Mouse (Mus musculus) G1E (cell line): Measurements from ENCODE around the gene Bcar1. TPM values are rescaled to one million over a fixed set of nuclear protein-coding genes. Genes with fewer than 3 reads are reported as not detected.
A peak's percentile ranks its signal among the peaks of the same experiment; 100 is the strongest.

Experiments used
- ATAC-seq: 2 replicates; pipeline ENCODE4 v1.8.0; 2016; ENCODE audit warnings: mild to moderate bottlenecking; ENCODE audit not compliant: insufficient number of reproducible peaks, poor library complexity, low FRiP score, severe bottlenecking; ENCODE audit errors: extremely low read depth
- DNase-seq: peaks from one replicate; pipeline ENCODE4 v3.0.0; 2012; ENCODE audit warnings: low spot score
- H3K27me3 ChIP-seq: 2 replicates; pipeline ENCODE4 v1.6.1; 2012; ENCODE audit warnings: mild to moderate bottlenecking, low read length, inconsistent platforms; ENCODE audit not compliant: insufficient read depth
- H3K36me3 ChIP-seq: replicated peaks from 2 replicates; pipeline ENCODE3; 2012; ENCODE audit warnings: mild to moderate bottlenecking, inconsistent platforms
- H3K4me1 ChIP-seq: 2 replicates; pipeline ENCODE4 v1.6.1; 2012; ENCODE audit warnings: low read depth, low read length, inconsistent platforms, mixed read lengths; ENCODE audit not compliant: insufficient read depth
- H3K4me3 ChIP-seq: 2 replicates; pipeline ENCODE4 v1.5.1; 2012; ENCODE audit warnings: low read depth, mild to moderate bottlenecking, inconsistent platforms, low read length, moderate library complexity, mixed read lengths
- H3K9me3 ChIP-seq: replicated peaks from 2 replicates; pipeline ENCODE4 v1.6.1; 2012; ENCODE audit warnings: inconsistent platforms
- CTCF ChIP-seq: IDR thresholded peaks from 2 replicates; pipeline ENCODE4 v1.5.1; 2012; ENCODE audit warnings: low read depth, low read length, inconsistent platforms, mixed read lengths
- GATA1 ChIP-seq: IDR thresholded peaks from 2 replicates; pipeline ENCODE4 v1.6.1; 2012; ENCODE audit warnings: borderline replicate concordance, low read length, inconsistent platforms, mixed read lengths
- GATA2 ChIP-seq: IDR thresholded peaks from 2 replicates; pipeline ENCODE4 v1.6.1; 2012; ENCODE audit warnings: low read depth, low read length, inconsistent platforms, borderline replicate concordance
- POLR2AphosphoS5 ChIP-seq: IDR thresholded peaks from 2 replicates; pipeline ENCODE4 v1.6.1; 2012; ENCODE audit warnings: low read depth, low read length, inconsistent platforms; ENCODE audit not compliant: insufficient replicate concordance
- TAL1 ChIP-seq: conservative IDR thresholded peaks from 2 replicates; pipeline ENCODE4 v1.6.1; 2012; ENCODE audit warnings: low read depth, low read length, inconsistent platforms, mixed read lengths
- polyA plus RNA-seq: library from polyadenylated mRNA; stranded (reverse); fragments of >175 nt; gene quantifications from 2 replicates; pipeline ENCODE4 v1.2.3, GENCODE M21; 2012
- total RNA-seq, 2 experiments: library from RNA; stranded (forward) in 1 of 2; stranded (reverse) in 1 of 2; fragments of 200-1000 nt in 1 of 2; fragments of >200 nt in 1 of 2; fragmentation: Nextera tagmentation in 1 of 2; gene quantifications; 2 replicates each; pipeline ENCODE4 v1.2.3; 2014 to 2017

The Bcar1 gene
- total RNA-seq (2014; fragmentation: Nextera tagmentation) (0.68 and 1.1 TPM in 2 replicates), total RNA-seq (2017) (1.0 and 1.2 TPM in 2 replicates), polyA plus RNA-seq (0.28 and 0.39 TPM in 2 replicates)

DNA sequence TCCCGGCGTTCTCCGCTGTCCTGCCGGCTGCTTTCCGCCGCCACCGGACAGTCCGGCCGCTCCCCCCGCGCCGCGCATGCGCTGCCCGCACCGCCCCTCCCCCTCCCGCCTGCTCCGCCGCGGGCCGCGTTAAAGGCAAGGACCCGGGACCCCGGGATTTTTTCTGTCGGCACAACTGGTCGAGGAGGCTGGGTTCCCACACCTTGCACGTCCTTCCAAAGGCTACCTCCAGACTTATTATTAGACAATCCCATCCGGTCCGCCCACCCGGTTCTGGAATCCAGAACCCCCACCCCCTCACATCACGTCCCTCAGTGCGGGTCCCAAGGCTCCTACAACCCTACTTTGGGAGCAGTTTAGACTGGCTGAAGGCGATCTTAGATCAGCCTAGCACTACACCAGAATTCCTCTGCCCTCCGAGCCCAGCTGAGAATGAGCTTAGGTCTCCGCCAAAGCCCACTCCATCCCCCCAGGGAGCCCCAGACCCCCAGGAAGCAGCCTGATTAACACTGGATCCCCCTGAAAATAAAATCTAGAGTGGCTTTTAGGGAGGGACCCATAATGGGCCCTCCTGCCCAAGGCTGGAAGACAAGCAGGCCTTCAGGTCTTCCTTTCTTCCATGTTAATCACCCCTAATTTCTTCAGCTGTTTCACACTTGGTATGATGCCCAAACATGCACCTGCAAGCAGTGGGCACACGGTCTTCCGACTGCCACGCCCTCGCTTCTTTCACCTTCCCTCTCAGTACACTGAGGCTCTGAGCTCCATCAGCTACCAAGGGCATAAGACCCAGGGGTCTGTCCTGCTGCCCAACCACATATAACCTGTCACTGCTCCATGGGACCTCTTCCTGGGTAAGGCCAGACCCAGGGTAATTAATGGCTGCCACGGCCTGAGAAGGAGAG, at the start of gene Bcar1:
Bcar1 (minus strand) TSS at position 18 of the 905 bp plus-strand sequence.
- peaks cover 72% of the 10 kb centered on the region for H3K27me3 ChIP-seq
- no peaks in the 10 kb centered on the region for H3K9me3 ChIP-seq
- no peak for DNase-seq
- no peak for ATAC-seq
- H3K4me3 ChIP-seq = peak within 1 kb of the TSS; percentile 31; the same call in 1 of the 2 replicates
- no peaks in the 10 kb centered on the region for H3K36me3 ChIP-seq
- no peak for TF ChIP-seq CTCF
- H3K4me1 ChIP-seq = peaks cover 7% of the 10 kb centered on the region; the same call in 1 of the 2 replicates

DNA sequence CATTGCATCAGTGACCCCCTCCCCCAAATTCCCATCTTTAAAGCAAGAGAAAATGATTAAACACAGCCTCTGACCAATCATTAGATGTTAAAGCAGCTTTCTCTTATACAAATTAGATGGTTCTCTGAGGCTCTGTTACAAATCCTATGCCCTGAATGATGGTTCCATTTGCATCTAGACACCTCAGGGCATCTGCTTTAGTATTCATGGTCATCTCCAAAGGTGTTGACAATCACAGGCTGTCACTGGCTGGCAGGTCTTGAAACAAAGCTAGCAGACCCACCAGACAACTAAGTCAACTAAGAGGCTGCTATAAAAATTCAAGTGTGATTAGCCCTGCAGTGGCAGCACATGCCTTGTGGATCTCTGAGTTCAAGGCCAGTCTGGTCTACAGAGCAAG, 46.0 kb upstream of the Bcar1 start:
- TF ChIP-seq TAL1 = no peak
- no peak for TF ChIP-seq GATA2
- TF ChIP-seq GATA1 = no peak
- TF ChIP-seq CTCF = no peak
- TF ChIP-seq POLR2AphosphoS5 = no peak
- DNase-seq (no peak), ATAC-seq (no peak)
- H3K4me1 ChIP-seq = peaks cover 5% of the 10 kb centered on the region; the same call in 1 of the 2 replicates
- H3K36me3 ChIP-seq = peaks cover 83% of the 10 kb centered on the region
- H3K4me3 ChIP-seq = no peak overlapping the region
- no peaks in the 10 kb centered on the region for H3K27me3 ChIP-seq
- H3K9me3 ChIP-seq = no peaks in the 10 kb centered on the region

DNA sequence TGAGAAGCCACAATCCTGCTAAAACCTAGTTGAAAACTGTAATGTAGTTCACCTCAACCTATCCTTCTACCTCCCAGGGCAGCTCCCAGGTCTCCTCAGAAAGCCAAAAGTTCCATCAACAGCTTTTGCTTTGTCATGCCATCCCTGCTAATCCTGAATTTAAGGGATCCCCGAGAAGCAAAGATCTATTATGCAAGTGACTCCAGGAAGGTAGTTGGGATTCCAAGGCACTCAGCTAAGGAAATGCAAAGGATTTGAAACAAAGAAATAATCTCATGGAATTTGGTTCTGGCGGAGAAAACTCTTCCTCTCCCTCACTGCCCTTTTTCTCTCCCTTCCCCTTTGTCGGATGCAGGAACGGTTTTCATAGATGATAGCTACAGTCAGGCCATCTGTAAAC, 45.6 kb upstream of the Bcar1 start:
- H3K4me1 ChIP-seq = peaks cover 5% of the 10 kb centered on the region; the same call in 1 of the 2 replicates
- H3K9me3 ChIP-seq = no peaks in the 10 kb centered on the region
- peaks cover 82% of the 10 kb centered on the region for H3K36me3 ChIP-seq
- DNase-seq = no peak
- no peak for ATAC-seq
- no peak for TF ChIP-seq GATA1
- TF ChIP-seq POLR2AphosphoS5 = no peak
- TF ChIP-seq CTCF = no peak
- TF ChIP-seq TAL1 = no peak
- no peak for TF ChIP-seq GATA2
- H3K4me3 ChIP-seq = no peak overlapping the region
- H3K27me3 ChIP-seq = no peaks in the 10 kb centered on the region

DNA sequence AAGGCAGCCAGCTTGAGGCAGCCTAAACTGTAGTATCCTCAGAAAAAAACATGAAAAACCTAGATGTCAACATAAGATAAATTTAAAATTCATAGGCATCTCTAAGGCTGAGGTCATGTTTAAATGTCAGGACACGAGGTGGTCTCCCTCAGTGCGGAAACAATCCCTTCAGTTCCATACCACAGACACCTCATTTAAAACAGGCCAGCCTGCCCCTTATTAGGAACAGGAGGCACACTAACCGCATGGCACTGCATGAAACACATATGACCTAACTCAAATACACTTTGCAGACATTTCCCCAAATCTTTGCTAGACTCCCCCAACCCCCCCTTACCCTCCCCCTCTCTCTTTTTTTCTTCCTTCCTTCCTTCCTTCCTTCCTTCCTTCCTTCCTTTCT, 44.9 kb upstream of the Bcar1 start:
- H3K4me3 ChIP-seq = no peak overlapping the region
- no peaks in the 10 kb centered on the region for H3K27me3 ChIP-seq
- no peak for ATAC-seq
- H3K36me3 ChIP-seq = peaks cover 83% of the 10 kb centered on the region
- no peak for DNase-seq
- peaks cover 5% of the 10 kb centered on the region; the same call in 1 of the 2 replicates for H3K4me1 ChIP-seq
- no peaks in the 10 kb centered on the region for H3K9me3 ChIP-seq
- TF ChIP-seq POLR2AphosphoS5 (no peak), CTCF (no peak), GATA2 (no peak), GATA1 (no peak), TAL1 (no peak)

DNA sequence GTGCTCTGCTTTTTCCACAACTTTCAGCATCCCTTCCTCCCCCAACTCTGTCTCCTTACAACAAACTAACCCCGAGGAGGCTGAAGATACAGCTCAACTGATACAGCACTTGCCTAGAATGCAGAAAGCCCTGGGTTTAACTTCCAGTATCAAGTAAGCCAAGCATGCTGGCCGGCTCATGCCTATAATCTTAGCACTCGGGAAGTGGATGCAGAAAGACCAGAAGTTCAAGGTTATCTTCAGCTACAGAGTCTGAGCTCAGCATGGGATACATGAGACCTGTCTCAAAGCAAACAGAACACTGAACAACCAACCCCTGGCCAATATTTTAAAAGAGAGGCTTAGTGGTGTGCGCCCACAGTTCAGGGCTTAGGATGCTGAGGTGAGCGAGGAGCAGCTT, 44.5 kb upstream of the Bcar1 start:
- DNase-seq (no peak), ATAC-seq (no peak)
- H3K4me1 ChIP-seq = peaks cover 5% of the 10 kb centered on the region; the same call in 1 of the 2 replicates
- peaks cover 83% of the 10 kb centered on the region for H3K36me3 ChIP-seq
- H3K27me3 ChIP-seq = no peaks in the 10 kb centered on the region
- H3K4me3 ChIP-seq = no peak overlapping the region
- TF ChIP-seq GATA2 (no peak), POLR2AphosphoS5 (no peak), GATA1 (no peak), TAL1 (no peak), CTCF (no peak)
- no peaks in the 10 kb centered on the region for H3K9me3 ChIP-seq

DNA sequence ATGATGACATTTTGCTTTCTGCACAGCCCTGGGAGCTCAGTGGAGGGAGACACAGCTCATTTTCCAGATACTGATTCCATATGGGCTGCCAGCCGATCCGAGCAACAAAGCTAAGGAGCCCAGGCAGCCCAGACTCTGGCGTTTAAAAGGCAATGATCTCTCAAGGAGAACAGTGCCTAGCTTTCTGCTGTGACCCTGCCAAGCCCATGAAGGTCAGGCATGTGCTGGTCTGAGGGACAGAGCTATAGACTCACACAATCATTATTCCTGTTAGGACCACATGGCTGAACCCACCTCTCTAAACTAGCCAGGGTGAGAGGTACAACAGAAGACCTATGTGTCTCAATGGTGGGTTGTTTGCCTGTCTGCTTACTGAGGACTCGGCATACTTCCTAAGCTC, 44.1 kb upstream of the Bcar1 start:
- Histone ChIP-seq H3K4me1 (peaks cover 5% of the 10 kb centered on the region; the same call in 1 of the 2 replicates), H3K9me3 (no peaks in the 10 kb centered on the region), H3K36me3 (peaks cover 83% of the 10 kb centered on the region), H3K27me3 (no peaks in the 10 kb centered on the region), H3K4me3 (no peak overlapping the region)
- DNase-seq = no peak
- TF ChIP-seq POLR2AphosphoS5 (no peak), TAL1 (no peak), GATA1 (no peak), CTCF (no peak), GATA2 (no peak)
- no peak for ATAC-seq
